Mouse (Mus musculus) MEL (cell line): ENCODE measurements at regions not wholly inside any gene's neighbourhood (a gene's known extent, or its start where the extent isn't known, plus 50 kb on each side); places are given as distances from the start of the nearest gene placed in this dataset.

Experiments
- CTCF ChIP-seq, 3 experiments: IDR thresholded peaks in 2 of 3; conservative IDR thresholded peaks in 1 of 3; 2 replicates each; pipeline ENCODE4 v1.5.1; 2011 to 2012; ENCODE audit warnings: low read length in 3 of 3, low read depth in 2 of 3, mild to moderate bottlenecking in 2 of 3, improper control_type of control experiment in 1 of 3, inconsistent platforms in 1 of 3, mixed read lengths in 1 of 3, moderate library complexity in 1 of 3; ENCODE audit not compliant: control insufficient read depth in 1 of 3, insufficient read depth in 1 of 3, poor library complexity in 1 of 3, severe bottlenecking in 1 of 3
- EP300 ChIP-seq, 2 experiments: IDR thresholded peaks; 2 replicates each; pipeline ENCODE4 v1.6.1; 2011; ENCODE audit warnings: improper control_type of control experiment in 2 of 2, low read length in 2 of 2, low read depth in 1 of 2, mild to moderate bottlenecking in 1 of 2
- KAT2A ChIP-seq: conservative IDR thresholded peaks from 2 replicates; pipeline ENCODE4 v1.6.1; 2012; ENCODE audit warnings: low read depth, low read length, improper control_type of control experiment, inconsistent platforms
- MAZ ChIP-seq: IDR thresholded peaks from 2 replicates; pipeline ENCODE4 v1.6.1; 2012; ENCODE audit warnings: low read depth, mild to moderate bottlenecking, inconsistent platforms, low read length, improper control_type of control experiment
- POLR2A ChIP-seq, 2 experiments: IDR thresholded peaks; 2 replicates each; pipeline ENCODE4 v1.6.1; 2011 to 2012; ENCODE audit warnings: low read length in 2 of 2, mild to moderate bottlenecking in 2 of 2, control low read depth in 1 of 2, improper control_type of control experiment in 1 of 2, low read depth in 1 of 2, moderate library complexity in 1 of 2; ENCODE audit not compliant: control insufficient read depth in 1 of 2, insufficient read depth in 1 of 2, poor library complexity in 1 of 2
- POLR2AphosphoS5 ChIP-seq: IDR thresholded peaks from 2 replicates; pipeline ENCODE4 v1.6.1; 2012; ENCODE audit warnings: low read depth, borderline replicate concordance, mild to moderate bottlenecking, inconsistent platforms, low read length, moderate library complexity, mixed read lengths
- RAD21 ChIP-seq: IDR thresholded peaks from 2 replicates; pipeline ENCODE4 v1.6.1; 2011; ENCODE audit warnings: mild to moderate bottlenecking, low read depth, low read length, improper control_type of control experiment
- UBTF ChIP-seq: IDR thresholded peaks from 2 replicates; pipeline ENCODE4 v1.6.1; 2012; ENCODE audit warnings: low read depth, mild to moderate bottlenecking, inconsistent platforms, low read length, improper control_type of control experiment, moderate library complexity, borderline replicate concordance; ENCODE audit not compliant: insufficient read depth
- USF1 ChIP-seq: IDR thresholded peaks from 2 replicates; pipeline ENCODE4 v1.6.1; 2014; ENCODE audit warnings: low read depth, mild to moderate bottlenecking, inconsistent platforms, low read length, improper control_type of control experiment, moderate library complexity

DNA sequence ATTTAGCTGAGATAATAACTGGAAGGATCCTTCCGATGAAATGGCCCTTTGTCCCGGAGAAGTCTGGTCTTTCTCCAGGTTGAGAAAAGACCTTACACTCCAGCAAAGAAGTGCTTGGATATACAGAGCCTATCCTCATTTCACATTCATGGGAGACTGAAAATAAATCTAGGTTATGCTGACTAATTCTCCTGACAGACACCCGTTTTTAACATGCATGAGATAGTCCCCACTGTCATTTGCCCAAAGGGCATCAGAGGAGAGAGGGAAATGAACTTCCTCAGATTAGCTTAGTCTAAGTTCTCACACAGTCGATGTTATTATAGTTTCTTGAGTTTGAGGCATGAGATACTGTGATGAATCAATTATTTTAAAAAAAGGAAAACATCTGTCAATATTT lies 99.7 kb upstream of the Irak1bp1 start:
- TF ChIP-seq USF1 (no peak), KAT2A (no peak), POLR2AphosphoS5 (no peak), EP300 (IDR thresholded peaks at IDR 0.05; ENCODE audit: low read depth in 1 of 2, low read length in 2 of 2) (no peak), RAD21 (no peak), MAZ (no peak), UBTF (no peak), POLR2A (IDR thresholded peaks at IDR 0.05; ENCODE audit: control insufficient read depth in 1 of 2, insufficient read depth in 1 of 2, low read depth in 1 of 2, low read length in 2 of 2, poor library complexity in 1 of 2) (no peak), CTCF (IDR thresholded peaks at IDR 0.05 in 2 of 3, conservative IDR thresholded peaks at IDR 0.05 in 1 of 3; ENCODE audit: control insufficient read depth in 1 of 3, insufficient read depth in 1 of 3, low read depth in 2 of 3, low read length in 3 of 3, poor library complexity in 1 of 3, severe bottlenecking in 1 of 3) (no peak)
